Mouse (Mus musculus) megakaryocyte, embryonic 14.5 days (primary cell): Measurements from ENCODE around the gene Gpcpd1.

ENCODE experiments used
- FLI1 ChIP-seq: IDR thresholded peaks from 2 replicates; pipeline ENCODE4 v1.6.1; 2012; ENCODE audit warnings: low read length, inconsistent platforms, mixed read lengths
- GATA1 ChIP-seq: IDR thresholded peaks from 3 replicates; pipeline ENCODE4 v1.6.1; 2012; ENCODE audit warnings: mixed read lengths, low read length, inconsistent platforms, borderline replicate concordance

DNA sequence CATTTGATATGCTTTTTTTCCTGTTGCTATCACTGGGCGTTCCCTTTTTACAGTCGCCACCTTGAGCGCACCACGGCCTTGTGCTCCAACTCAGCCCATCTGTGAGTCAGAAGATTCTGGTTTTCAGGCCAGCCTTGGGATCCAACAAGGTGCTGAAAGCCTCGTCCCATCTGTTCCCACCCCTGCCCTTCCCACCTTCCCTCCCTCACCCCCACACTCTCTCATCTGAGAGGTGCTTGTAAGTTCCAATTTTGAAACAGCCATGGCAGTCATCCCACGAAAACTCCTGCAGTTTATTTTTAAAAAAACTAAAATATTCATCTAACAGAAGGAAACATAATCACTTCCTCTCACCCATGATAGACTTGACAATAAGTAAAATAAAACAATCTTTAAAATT lies 80.0 kb downstream of the Gpcpd1 start:
- TF ChIP-seq GATA1 = no peak
- TF ChIP-seq FLI1 = no peak
